Mouse (Mus musculus): ENCODE measurements around the gene Gmeb1. TPM values are rescaled to one million over a fixed set of nuclear protein-coding genes. Genes with fewer than 3 reads are reported as not detected.

The Gmeb1 gene
- polyA plus RNA-seq, 1 experiment from 2014 or later, result 8.9 TPM

DNA sequence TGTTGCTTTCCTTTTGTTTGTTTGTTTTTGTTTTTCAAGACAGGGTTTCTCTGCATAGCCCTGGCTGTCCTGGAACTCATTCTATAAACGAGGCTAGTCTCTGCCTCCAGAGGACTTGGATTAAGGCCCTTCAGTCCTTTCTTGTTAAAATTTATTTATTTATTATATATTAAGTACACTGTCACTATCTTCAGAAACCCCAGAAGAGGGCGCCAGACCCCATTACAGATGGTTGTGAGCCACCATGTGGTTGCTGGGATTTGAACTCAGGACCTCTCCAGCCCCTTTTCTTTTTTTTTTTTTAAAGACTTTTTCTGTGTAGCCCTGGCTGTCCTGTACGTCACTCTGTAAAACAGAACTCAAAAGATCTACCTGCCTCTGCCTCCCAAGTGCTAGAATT lies 6.4 kb downstream of the Gmeb1 start:
- ATAC-seq, result no peak
- H3K4me1 ChIP-seq (replicated peaks; ENCODE audit: control insufficient read depth, insufficient read depth, low read length), result peaks cover 5% of the 10 kb centered on the region; the same call in 1 of the 2 replicates
- 87% methylated on average over 3 of the region's 3 CpGs for WGBS

DNA sequence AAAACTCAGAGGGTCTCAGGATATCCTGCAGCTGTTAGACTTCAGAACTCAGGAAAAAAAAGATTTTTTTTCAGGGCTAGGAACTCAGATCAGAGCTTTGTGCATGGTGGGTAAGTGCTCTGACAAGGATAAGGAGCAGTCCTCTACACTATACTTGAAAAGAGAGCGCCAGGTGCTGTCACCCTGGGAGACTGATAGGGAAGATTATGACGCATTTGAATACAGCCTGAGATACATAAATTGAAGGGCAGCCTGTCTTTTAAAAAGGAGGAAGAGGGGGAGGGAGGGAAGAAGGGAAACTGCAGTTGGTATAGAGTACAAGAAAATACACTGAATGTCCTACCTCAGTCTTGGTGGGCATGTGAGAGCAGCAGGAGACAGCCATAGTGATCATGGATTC lies 7.8 kb downstream of the Gmeb1 start:
- ATAC-seq, result no peak
- no peak for TF ChIP-seq CTCF (IDR thresholded peaks at IDR 0.05; ENCODE audit: low read depth)
- H3K9ac ChIP-seq (ENCODE audit: low read depth, low read length), result no peak overlapping the region
- H3K4me2 ChIP-seq (replicated peaks; ENCODE audit: low read depth), result no peak overlapping the region
- no peak overlapping the region for H3K27ac ChIP-seq (ENCODE audit: low read depth, low read length)
- H3K9me3 ChIP-seq (ENCODE audit: control insufficient read depth), result no peaks in the 10 kb centered on the region
- WGBS, result 53% methylated on average over 2 of the region's 2 CpGs
- H3K4me1 ChIP-seq (replicated peaks; ENCODE audit: control insufficient read depth, insufficient read depth, low read length), result no peaks in the 10 kb centered on the region
- no peak overlapping the region for H3K4me3 ChIP-seq (ENCODE audit: low read depth, low read length)
- no peaks in the 10 kb centered on the region for H3K27me3 ChIP-seq (replicated peaks; ENCODE audit: control insufficient read depth, insufficient read depth, low read length)
- H3K36me3 ChIP-seq (ENCODE audit: control insufficient read depth, insufficient read depth), result peaks cover 29% of the 10 kb centered on the region

More for the DNA sequence above, 6.4 kb downstream of the Gmeb1 start:
- H3K4me2 ChIP-seq (replicated peaks; ENCODE audit: low read depth), result no peak overlapping the region
- H3K9me3 ChIP-seq (ENCODE audit: control insufficient read depth), result no peaks in the 10 kb centered on the region
- no peak overlapping the region for H3K9ac ChIP-seq (ENCODE audit: low read depth, low read length)
- H3K36me3 ChIP-seq (ENCODE audit: control insufficient read depth, insufficient read depth), result peaks cover 18% of the 10 kb centered on the region
- TF ChIP-seq CTCF (IDR thresholded peaks at IDR 0.05; ENCODE audit: low read depth), result peak; percentile 24
- no peaks in the 10 kb centered on the region for H3K27me3 ChIP-seq (replicated peaks; ENCODE audit: control insufficient read depth, insufficient read depth, low read length)
- H3K27ac ChIP-seq (ENCODE audit: low read depth, low read length), result no peak overlapping the region
- no peak overlapping the region for H3K4me3 ChIP-seq (ENCODE audit: low read depth, low read length)

DNA sequence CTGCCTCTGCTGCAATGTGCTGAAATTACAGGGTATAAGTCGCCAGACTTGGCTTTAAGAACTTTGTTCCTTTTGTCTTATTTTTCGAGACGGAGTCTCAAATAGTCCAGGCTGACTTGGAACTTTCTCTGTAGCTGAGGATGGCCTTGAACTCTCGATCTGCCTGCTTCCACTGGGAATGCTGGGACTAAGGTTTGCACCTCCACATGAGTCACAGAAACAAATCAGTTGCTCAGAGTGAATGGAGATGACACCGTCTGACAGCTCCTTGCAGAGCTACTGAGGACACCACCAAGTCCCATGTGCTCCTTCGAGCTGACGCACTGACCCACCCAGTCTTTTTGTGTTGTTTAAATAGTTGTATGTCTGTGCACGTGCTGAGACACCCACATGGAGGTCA lies 8.3 kb downstream of the Gmeb1 start:
- no peak overlapping the region for H3K4me2 ChIP-seq (replicated peaks; ENCODE audit: low read depth)
- H3K4me3 ChIP-seq (ENCODE audit: low read depth, low read length), result no peak overlapping the region
- ATAC-seq, result no peak
- H3K27me3 ChIP-seq (replicated peaks; ENCODE audit: control insufficient read depth, insufficient read depth, low read length), result no peaks in the 10 kb centered on the region
- peaks cover 29% of the 10 kb centered on the region for H3K36me3 ChIP-seq (ENCODE audit: control insufficient read depth, insufficient read depth)
- no peak for TF ChIP-seq CTCF (IDR thresholded peaks at IDR 0.05; ENCODE audit: low read depth)
- H3K9ac ChIP-seq (ENCODE audit: low read depth, low read length), result no peak overlapping the region
- H3K27ac ChIP-seq (ENCODE audit: low read depth, low read length), result no peak overlapping the region
- H3K4me1 ChIP-seq (replicated peaks; ENCODE audit: control insufficient read depth, insufficient read depth, low read length), result no peaks in the 10 kb centered on the region
- H3K9me3 ChIP-seq (ENCODE audit: control insufficient read depth), result no peaks in the 10 kb centered on the region
- WGBS, result 74% methylated on average over 8 of the region's 8 CpGs

DNA sequence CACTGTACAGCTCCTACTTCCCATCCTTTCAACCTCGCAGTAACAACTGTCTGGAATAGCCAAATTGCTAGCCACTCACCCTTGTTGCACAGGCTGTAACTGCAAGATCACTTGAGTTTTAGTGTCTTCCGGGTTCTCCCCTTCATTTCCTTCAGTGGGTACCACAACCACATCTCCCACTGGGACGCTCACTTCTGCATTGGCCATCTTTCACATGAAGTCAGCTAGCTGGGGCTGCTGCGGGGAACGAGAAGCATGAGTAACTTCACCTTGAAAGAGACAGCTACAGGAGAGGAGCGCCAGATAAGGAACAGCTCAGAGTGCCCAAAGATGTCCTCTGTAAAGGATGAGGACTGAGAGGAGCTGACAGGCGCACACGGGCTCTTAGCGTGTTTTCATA lies 9.8 kb downstream of the Gmeb1 start:
- Histone ChIP-seq H3K36me3 (ENCODE audit: control insufficient read depth, insufficient read depth) (peaks cover 30% of the 10 kb centered on the region), H3K9me3 (ENCODE audit: control insufficient read depth) (no peaks in the 10 kb centered on the region), H3K4me1 (replicated peaks; ENCODE audit: control insufficient read depth, insufficient read depth, low read length) (no peaks in the 10 kb centered on the region), H3K27ac (ENCODE audit: low read depth, low read length) (no peak overlapping the region), H3K27me3 (replicated peaks; ENCODE audit: control insufficient read depth, insufficient read depth, low read length) (no peaks in the 10 kb centered on the region), H3K4me2 (replicated peaks; ENCODE audit: low read depth) (no peak overlapping the region), H3K9ac (ENCODE audit: low read depth, low read length) (no peak overlapping the region), H3K4me3 (ENCODE audit: low read depth, low read length) (no peak overlapping the region)
- WGBS, result 92% methylated on average over 9 of the region's 9 CpGs
- no peak for ATAC-seq
- TF ChIP-seq CTCF (IDR thresholded peaks at IDR 0.05; ENCODE audit: low read depth), result no peak

GRCm38 (mm10) chr4:132247451-132247997 lies 13.9 kb downstream of the Gmeb1 start:
- Histone ChIP-seq H3K4me2 (replicated peaks; ENCODE audit: low read depth) (no peak overlapping the region), H3K36me3 (ENCODE audit: control insufficient read depth, insufficient read depth) (peaks cover 44% of the 10 kb centered on the region), H3K9me3 (ENCODE audit: control insufficient read depth) (no peaks in the 10 kb centered on the region), H3K27ac (ENCODE audit: low read depth, low read length) (peak overlapping the region; percentile 28; the same call in 1 of the 2 replicates), H3K4me3 (ENCODE audit: low read depth, low read length) (no peak overlapping the region), H3K27me3 (replicated peaks; ENCODE audit: control insufficient read depth, insufficient read depth, low read length) (no peaks in the 10 kb centered on the region), H3K4me1 (replicated peaks; ENCODE audit: control insufficient read depth, insufficient read depth, low read length) (no peaks in the 10 kb centered on the region), H3K9ac (ENCODE audit: low read depth, low read length) (no peak overlapping the region)
- 82% methylated on average over 5 of the region's 5 CpGs for WGBS
- ATAC-seq, result no peak
- TF ChIP-seq CTCF (IDR thresholded peaks at IDR 0.05; ENCODE audit: low read depth), result no peak

DNA sequence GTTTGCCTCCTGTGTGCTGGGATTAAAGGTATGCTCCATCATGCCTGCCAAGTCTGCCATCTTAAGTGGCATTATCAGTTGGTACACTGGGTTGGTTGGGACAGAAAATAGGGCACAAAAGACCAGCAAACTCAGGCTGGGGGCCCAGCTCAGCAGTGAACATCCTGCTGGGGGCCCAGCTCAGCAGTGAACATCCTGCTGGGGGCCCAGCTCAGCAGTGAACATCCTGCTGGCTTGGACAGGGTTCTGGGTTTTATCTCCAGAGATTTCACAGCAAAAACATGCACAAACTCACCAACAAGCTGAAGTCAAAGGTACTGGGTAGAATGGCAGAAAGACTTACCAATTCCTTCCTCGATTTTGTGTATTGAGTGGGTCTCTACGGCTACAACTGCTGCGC lies 15.8 kb downstream of the Gmeb1 start:
- ATAC-seq, result no peak
- Histone ChIP-seq H3K27me3 (replicated peaks; ENCODE audit: control insufficient read depth, insufficient read depth, low read length) (no peaks in the 10 kb centered on the region), H3K4me1 (replicated peaks; ENCODE audit: control insufficient read depth, insufficient read depth, low read length) (no peaks in the 10 kb centered on the region), H3K27ac (ENCODE audit: low read depth, low read length) (no peak overlapping the region), H3K9me3 (ENCODE audit: control insufficient read depth) (no peaks in the 10 kb centered on the region), H3K4me2 (replicated peaks; ENCODE audit: low read depth) (no peak overlapping the region), H3K4me3 (ENCODE audit: low read depth, low read length) (no peak overlapping the region), H3K36me3 (ENCODE audit: control insufficient read depth, insufficient read depth) (peaks cover 57% of the 10 kb centered on the region), H3K9ac (ENCODE audit: low read depth, low read length) (no peak overlapping the region)
- TF ChIP-seq CTCF (IDR thresholded peaks at IDR 0.05; ENCODE audit: low read depth), result no peak
- 91% methylated on average over 3 of the region's 3 CpGs for WGBS

DNA sequence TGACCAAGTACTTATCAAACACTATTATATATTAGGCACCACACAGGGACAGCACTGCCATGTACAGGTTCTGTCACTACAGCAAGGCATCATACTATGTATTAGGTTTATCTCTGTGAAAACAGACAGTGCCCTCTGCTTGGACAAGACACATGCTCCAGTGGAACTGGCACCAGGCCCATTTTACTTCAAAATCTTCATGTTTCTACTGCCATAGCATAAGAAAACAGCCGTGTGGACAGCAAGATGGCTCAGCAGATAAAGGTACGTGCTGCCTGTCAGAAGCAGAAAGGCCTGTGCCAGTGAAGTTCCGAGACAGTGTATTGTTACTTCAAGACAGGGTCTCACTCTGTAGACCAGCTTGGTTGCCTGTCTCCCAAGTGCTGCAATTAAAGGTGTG lies 20.2 kb downstream of the Gmeb1 start:
- no peaks in the 10 kb centered on the region for H3K27me3 ChIP-seq (replicated peaks; ENCODE audit: control insufficient read depth, insufficient read depth, low read length)
- 86% methylated on average over 3 of the region's 3 CpGs for WGBS
- H3K36me3 ChIP-seq (ENCODE audit: control insufficient read depth, insufficient read depth), result peaks cover 59% of the 10 kb centered on the region
- H3K4me1 ChIP-seq (replicated peaks; ENCODE audit: control insufficient read depth, insufficient read depth, low read length), result no peaks in the 10 kb centered on the region
- H3K4me3 ChIP-seq (ENCODE audit: low read depth, low read length), result no peak overlapping the region
- H3K4me2 ChIP-seq (replicated peaks; ENCODE audit: low read depth), result no peak overlapping the region
- no peak overlapping the region for H3K9ac ChIP-seq (ENCODE audit: low read depth, low read length)
- no peak for TF ChIP-seq CTCF (IDR thresholded peaks at IDR 0.05; ENCODE audit: low read depth)
- H3K9me3 ChIP-seq (ENCODE audit: control insufficient read depth), result no peaks in the 10 kb centered on the region
- no peak overlapping the region for H3K27ac ChIP-seq (ENCODE audit: low read depth, low read length)
- ATAC-seq, result no peak
